24 mouse cellular contexts compared by ENCODE assay signal in genomic region chr4:151144121-151144520, GRCm38 (mm10). TPM values are rescaled to one million over a fixed set of nuclear protein-coding genes. Genes with fewer than 3 reads are reported as not detected.
A peak's percentile ranks its signal among the peaks of the same experiment; 100 is the strongest.
DNase-seq lines count a peak whose midpoint lies in the region; ATAC-seq and TF ChIP-seq lines count a peak whose summit lies in the region.
"Had no signal": no experiment of that assay in that cellular context is flagged by ENCODE, and none has a peak within 500 bp of the region (broad histone marks: within the 10 kb centered on the region; RNA-seq: fewer than 3 reads in every experiment).

No protein-coding gene starts in this region.

- DNase-seq in G1E (ENCODE audit: low spot score) (no peak), ZHBTc4 (ENCODE audit: low read depth, low spot score) (peak; percentile 57)
- DNase-seq in adrenal gland, postnatal 4 days (ENCODE audit: low spot score in 2 of 2): no peak
- DNase-seq in urinary bladder, postnatal 10 days (ENCODE audit: low spot score): no peak
- DNase-seq: adrenal gland, adult 2 months; adrenal gland, postnatal 10 days; adrenal gland, postnatal 25 days; cerebellum, adult 11-12 months; cerebellum, adult 2 months; cerebellum, adult 9-10 months; cerebellum, postnatal 36 days; forebrain, postnatal 0 days had no signal

- no peaks in the 10 kb centered on the region for H3K36me3 ChIP-seq in megakaryocyte, embryonic 14.5 days (replicated peaks; ENCODE audit: low read length)
- H3K36me3 ChIP-seq in E14TG2a.4 (ENCODE audit: insufficient read depth, low read length) (no peaks in the 10 kb centered on the region), G1E (replicated peaks) (no peaks in the 10 kb centered on the region)
- H3K36me3 ChIP-seq: embryonic facial prominence, embryonic 10.5 days; embryonic facial prominence, embryonic 12.5 days; forebrain, embryonic 15.5 days had no signal

- peaks cover 11% of the 10 kb centered on the region for H3K4me1 ChIP-seq in megakaryocyte, embryonic 14.5 days
- H3K4me1 ChIP-seq in E14TG2a.4 (replicated peaks; ENCODE audit: low read depth, low read length) (peaks cover 62% of the 10 kb centered on the region), G1E (ENCODE audit: insufficient read depth, low read depth, low read length) (no peaks in the 10 kb centered on the region; the same call in 1 of the 2 replicates)

- peaks cover 29% of the 10 kb centered on the region for H3K9me3 ChIP-seq in megakaryocyte, embryonic 14.5 days
- H3K9me3 ChIP-seq in E14TG2a.4 (ENCODE audit: low read length) (peaks cover 40% of the 10 kb centered on the region), G1E (replicated peaks) (peaks cover 93% of the 10 kb centered on the region)
- H3K9me3 ChIP-seq: embryonic facial prominence, embryonic 12.5 days; forebrain, embryonic 15.5 days had no signal

- H3K4me3 ChIP-seq in megakaryocyte, embryonic 14.5 days (replicated peaks): peak overlapping the region; percentile 53
- peak overlapping the region; percentile 55 for H3K4me3 ChIP-seq in E14TG2a.4 (replicated peaks; ENCODE audit: low read length)
- peak overlapping the region; percentile 40; the same call in 1 of the 2 replicates for H3K4me3 ChIP-seq in G1E (ENCODE audit: low read depth, low read length)
- H3K4me3 ChIP-seq: embryonic facial prominence, embryonic 10.5 days; embryonic facial prominence, embryonic 12.5 days; forebrain, embryonic 13.5 days; forebrain, embryonic 15.5 days had no signal

- H3K27me3 ChIP-seq in megakaryocyte, embryonic 14.5 days (replicated peaks): peaks cover 40% of the 10 kb centered on the region
- H3K27me3 ChIP-seq in E14TG2a.4 (ENCODE audit: insufficient read depth, low read length) (peaks cover 15% of the 10 kb centered on the region), G1E (ENCODE audit: insufficient read depth, low read length) (no peaks in the 10 kb centered on the region)
- H3K27me3 ChIP-seq: forebrain, embryonic 13.5 days; forebrain, embryonic 15.5 days had no signal

- no peak for TF ChIP-seq CTCF in E14TG2a.4 (conservative IDR thresholded peaks at IDR 0.05; ENCODE audit: low read length)
- TF ChIP-seq CTCF in G1E (IDR thresholded peaks at IDR 0.05; ENCODE audit: low read depth, low read length): no peak

- ATAC-seq in megakaryocyte, adult 5-6 weeks (ENCODE audit: poor library complexity, severe bottlenecking): no peak
- ATAC-seq in G1E (ENCODE audit: extremely low read depth, insufficient number of reproducible peaks, low FRiP score, poor library complexity, severe bottlenecking): no peak
- ATAC-seq: forebrain, embryonic 13.5 days; forebrain, embryonic 15.5 days; forebrain, postnatal 0 days had no signal

RNA-seq across cellular contexts. Expression of gene Gm13090, which starts 54.8 kb away (rescaled TPM):
- not detected in 2 replicates for polyA plus RNA-seq in megakaryocyte, embryonic 14.5 days (2012; ENCODE audit: insufficient read depth, low replicate concordance)
- total RNA-seq in megakaryocyte, adult 5-6 weeks (2015): not detected in 2 replicates
- not detected in 2 replicates for total RNA-seq in megakaryocyte, adult 5-6 weeks (2017)
- total RNA-seq in G1E (2014; fragmentation: Nextera tagmentation): not detected in 2 replicates
- not detected in 2 replicates for total RNA-seq in G1E (2017)
- not detected in 2 replicates for polyA plus RNA-seq in G1E (2012)
- total RNA-seq in adrenal gland, postnatal 4 days (2021): not detected
- total RNA-seq: adrenal gland, adult 2 months; adrenal gland, postnatal 10 days; adrenal gland, postnatal 25 days; forebrain, postnatal 0 days; MEL had no signal
- polyA plus RNA-seq: adrenal gland, adult 2 months; C2C12; cerebellum, adult 2 months; cortical plate, adult 2 months; embryonic facial prominence, embryonic 10.5 days; embryonic facial prominence, embryonic 12.5 days; embryonic facial prominence, embryonic 14.5 days; forebrain, embryonic 11.5 days; forebrain, embryonic 13.5 days; forebrain, postnatal 0 days had no signal
